Mouse (Mus musculus) CH12.LX (cell line): ENCODE measurements at regions not wholly inside any gene's neighbourhood (a gene's known extent, or its start where the extent isn't known, plus 50 kb on each side); places are given as distances from the start of the nearest gene placed in this dataset.

ENCODE experiments used
- DNase-seq: peaks from one replicate; pipeline ENCODE4 v3.0.0-alpha.2; 2013; ENCODE audit errors: extremely low read depth
- H3K27ac ChIP-seq: 2 replicates; pipeline ENCODE4 v1.5.1; 2012; ENCODE audit warnings: low read depth, mild to moderate bottlenecking, control low read depth, moderate library complexity; ENCODE audit not compliant: insufficient read depth
- H3K27me3 ChIP-seq: replicated peaks from 2 replicates; pipeline ENCODE3; 2012; ENCODE audit warnings: inconsistent platforms
- H3K36me3 ChIP-seq, 2 experiments: replicated peaks in 1 of 2; 2 replicates each; pipeline versions ENCODE3 to v1.6.1; 2012; ENCODE audit warnings: inconsistent platforms in 1 of 2, low read length in 1 of 2, mild to moderate bottlenecking in 1 of 2, mixed read lengths in 1 of 2, moderate library complexity in 1 of 2; ENCODE audit not compliant: control insufficient read depth in 1 of 2, insufficient read depth in 1 of 2
- H3K4me1 ChIP-seq, 2 experiments: 2 replicates each; pipeline ENCODE4 v1.6.1; 2012; ENCODE audit warnings: inconsistent platforms in 1 of 2, moderate library complexity in 1 of 2; ENCODE audit not compliant: insufficient read depth in 2 of 2, control insufficient read depth in 1 of 2
- H3K4me2 ChIP-seq: 2 replicates; pipeline ENCODE4 v1.6.1; 2012; ENCODE audit warnings: low read depth, mild to moderate bottlenecking, control low read depth; ENCODE audit not compliant: poor library complexity, insufficient read depth, severe bottlenecking
- H3K4me3 ChIP-seq, 3 experiments: fragments of 150-350 bp in 1 of 3; sonication (generic) in 1 of 3; replicated peaks in 1 of 3; 2 replicates each; pipeline versions ENCODE3 to v1.5.1; 2011 to 2012; ENCODE audit warnings: low read depth in 2 of 3, low read length in 2 of 3, mild to moderate bottlenecking in 2 of 3, moderate library complexity in 2 of 3, control low read depth in 1 of 3, improper control_type of control experiment in 1 of 3, inconsistent platforms in 1 of 3, mixed read lengths in 1 of 3; ENCODE audit not compliant: poor library complexity in 1 of 3
- H3K79me2 ChIP-seq: replicated peaks from 2 replicates; pipeline ENCODE4 v1.6.1; 2012; ENCODE audit warnings: mild to moderate bottlenecking, moderate library complexity; ENCODE audit not compliant: control insufficient read depth, poor library complexity, insufficient read depth, severe bottlenecking; ENCODE audit errors: extremely low read depth
- H3K9ac ChIP-seq: 2 replicates; pipeline ENCODE4 v1.6.1; 2012; ENCODE audit warnings: low read depth, mild to moderate bottlenecking, control low read depth, moderate library complexity; ENCODE audit not compliant: insufficient read depth
- H3K9me3 ChIP-seq: replicated peaks from 2 replicates; pipeline ENCODE3; 2012; ENCODE audit warnings: low read length, inconsistent platforms, mixed read lengths
- BHLHE40 ChIP-seq: IDR thresholded peaks from 2 replicates; pipeline ENCODE4 v1.6.1; 2011; ENCODE audit warnings: mild to moderate bottlenecking, low read depth, low read length, improper control_type of control experiment
- CHD2 ChIP-seq: IDR thresholded peaks from 2 replicates; pipeline ENCODE4 v1.6.1; 2011; ENCODE audit warnings: low read length, improper control_type of control experiment
- CTCF ChIP-seq, 2 experiments: IDR thresholded peaks in 1 of 2; conservative IDR thresholded peaks in 1 of 2; 2 replicates each; pipeline ENCODE4 v1.5.1; 2011 to 2012; ENCODE audit warnings: low read depth in 2 of 2, low read length in 2 of 2, improper control_type of control experiment in 1 of 2, inconsistent platforms in 1 of 2, mild to moderate bottlenecking in 1 of 2, moderate library complexity in 1 of 2
- E2F4 ChIP-seq: IDR thresholded peaks from 2 replicates; pipeline ENCODE4 v1.6.1; 2011; ENCODE audit warnings: low read depth, low read length, improper control_type of control experiment; ENCODE audit not compliant: insufficient replicate concordance
- ELF1 ChIP-seq: IDR thresholded peaks from 2 replicates; pipeline ENCODE4 v1.6.1; 2014; ENCODE audit warnings: low read depth, mild to moderate bottlenecking, inconsistent platforms, low read length, improper control_type of control experiment
- JUN ChIP-seq: IDR thresholded peaks from 2 replicates; pipeline ENCODE4 v1.6.1; 2011; ENCODE audit warnings: low read depth, mild to moderate bottlenecking, low read length, improper control_type of control experiment, moderate library complexity; ENCODE audit not compliant: insufficient read depth
- JUND ChIP-seq: conservative IDR thresholded peaks from 2 replicates; pipeline ENCODE4 v1.6.1; 2011; ENCODE audit warnings: low read depth, low read length, improper control_type of control experiment
- KAT2A ChIP-seq: IDR thresholded peaks from 2 replicates; pipeline ENCODE4 v1.6.1; 2012; ENCODE audit warnings: low read length, improper control_type of control experiment, inconsistent platforms; ENCODE audit not compliant: insufficient replicate concordance
- MAX ChIP-seq: IDR thresholded peaks from 2 replicates; pipeline ENCODE4 v1.6.1; 2011; ENCODE audit warnings: low read length, improper control_type of control experiment
- MAZ ChIP-seq: IDR thresholded peaks from 2 replicates; pipeline ENCODE4 v1.6.1; 2012; ENCODE audit warnings: low read depth, mild to moderate bottlenecking, inconsistent platforms, low read length, improper control_type of control experiment, moderate library complexity
- NELFE ChIP-seq: IDR thresholded peaks from 2 replicates; pipeline ENCODE4 v1.6.1; 2011; ENCODE audit warnings: low read depth, low read length, improper control_type of control experiment
- NRF1 ChIP-seq: IDR thresholded peaks from 2 replicates; pipeline ENCODE4 v1.6.1; 2014; ENCODE audit warnings: low read depth, mild to moderate bottlenecking, inconsistent platforms, low read length, improper control_type of control experiment, moderate library complexity
- PAX5 ChIP-seq: IDR thresholded peaks from 2 replicates; pipeline ENCODE4 v1.6.1; 2012; ENCODE audit warnings: low read length, inconsistent platforms, mixed read lengths
- POLR2A ChIP-seq: IDR thresholded peaks from 2 replicates; pipeline ENCODE4 v1.6.1; 2011; ENCODE audit warnings: low read depth, mild to moderate bottlenecking, improper control_type of control experiment, low read length
- RAD21 ChIP-seq: IDR thresholded peaks from 2 replicates; pipeline ENCODE4 v1.6.1; 2011; ENCODE audit warnings: low read depth, mild to moderate bottlenecking, low read length, improper control_type of control experiment, moderate library complexity
- RCOR1 ChIP-seq: conservative IDR thresholded peaks from 2 replicates; pipeline ENCODE4 v1.6.1; 2012; ENCODE audit warnings: low read depth, mild to moderate bottlenecking, inconsistent platforms, low read length, improper control_type of control experiment
- SIN3A ChIP-seq: IDR thresholded peaks from 2 replicates; pipeline ENCODE4 v1.6.1; 2012; ENCODE audit warnings: low read length, improper control_type of control experiment, inconsistent platforms
- SMC3 ChIP-seq: IDR thresholded peaks from 2 replicates; pipeline ENCODE4 v1.6.1; 2011; ENCODE audit warnings: low read depth, low read length, improper control_type of control experiment
- UBTF ChIP-seq: IDR thresholded peaks from 2 replicates; pipeline ENCODE4 v1.6.1; 2012; ENCODE audit warnings: low read depth, mild to moderate bottlenecking, inconsistent platforms, low read length, improper control_type of control experiment, moderate library complexity
- USF2 ChIP-seq: conservative IDR thresholded peaks from 2 replicates; pipeline ENCODE4 v1.6.1; 2011; ENCODE audit warnings: low read depth, low read length, improper control_type of control experiment
- ZKSCAN1 ChIP-seq: IDR thresholded peaks from 2 replicates; pipeline ENCODE4 v1.6.1; 2012; ENCODE audit warnings: low read depth, inconsistent platforms, low read length, improper control_type of control experiment, borderline replicate concordance
- ZMIZ1 ChIP-seq: IDR thresholded peaks from 2 replicates; pipeline ENCODE4 v1.6.1; 2012; ENCODE audit warnings: low read depth, mild to moderate bottlenecking, inconsistent platforms, low read length, improper control_type of control experiment
- dilution Hi-C: fragments of 300-500 bp; cut with MboI; formaldehyde crosslinking; loops from 2 replicates; pipeline ENCODE4 v1.14.3; 2020; ENCODE audit warnings: low sequenced_read_pairs; ENCODE audit not compliant: extremely low pct_unique_long_range_greater_than_20kb, extremely low pct_ligation_motif_present
- in situ Hi-C: fragments of 300-500 bp; cut with MboI; formaldehyde crosslinking; loops from 3 replicates; pipeline ENCODE4 v1.14.3; 2019; ENCODE audit warnings: low sequenced_read_pairs, low pct_ligation_motif_present, low pct_unique_long_range_greater_than_20kb, mixed read lengths

DNA sequence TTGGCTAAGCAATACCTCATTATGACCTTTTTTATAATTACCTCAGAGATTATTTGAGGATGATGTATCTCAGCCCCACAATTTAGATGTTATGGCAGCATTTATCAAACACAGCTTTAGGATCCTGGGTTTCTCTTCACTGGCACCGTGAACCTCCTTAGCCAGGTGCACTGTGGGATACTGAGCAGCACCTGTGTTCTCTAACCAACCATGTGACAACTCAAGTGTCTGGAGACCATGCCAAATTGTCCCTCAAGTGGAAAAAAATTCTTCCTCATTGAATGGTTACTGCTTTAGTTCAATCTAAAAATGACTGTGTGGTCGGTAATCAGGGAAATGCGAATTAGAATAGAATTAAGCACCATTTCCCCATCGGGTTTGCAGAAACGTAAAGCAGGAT, 101.7 kb upstream of the Foxk1 start:
- Histone ChIP-seq H3K4me2 (no peak overlapping the region), H3K79me2 (no peaks in the 10 kb centered on the region), H3K27ac (no peak overlapping the region), H3K27me3 (peaks cover 6% of the 10 kb centered on the region), H3K36me3 (no peaks in the 10 kb centered on the region), H3K4me1 (no peaks in the 10 kb centered on the region), H3K9me3 (no peaks in the 10 kb centered on the region), H3K9ac (no peak overlapping the region), H3K4me3 (no peak overlapping the region)
- dilution Hi-C loops = no loop called here
- TF ChIP-seq ZKSCAN1 (no peak), RCOR1 (no peak), POLR2A (no peak), UBTF (no peak), USF2 (no peak), SIN3A (no peak), RAD21 (no peak), NELFE (no peak), BHLHE40 (no peak), SMC3 (no peak), ZMIZ1 (no peak), JUN (no peak)
- in situ Hi-C loops = loop anchor here (25.0 kb wide), 1 partner anchor 1462 kb away; the partner anchor contains the start of gene Gna12
- DNase-seq = no peak

DNA sequence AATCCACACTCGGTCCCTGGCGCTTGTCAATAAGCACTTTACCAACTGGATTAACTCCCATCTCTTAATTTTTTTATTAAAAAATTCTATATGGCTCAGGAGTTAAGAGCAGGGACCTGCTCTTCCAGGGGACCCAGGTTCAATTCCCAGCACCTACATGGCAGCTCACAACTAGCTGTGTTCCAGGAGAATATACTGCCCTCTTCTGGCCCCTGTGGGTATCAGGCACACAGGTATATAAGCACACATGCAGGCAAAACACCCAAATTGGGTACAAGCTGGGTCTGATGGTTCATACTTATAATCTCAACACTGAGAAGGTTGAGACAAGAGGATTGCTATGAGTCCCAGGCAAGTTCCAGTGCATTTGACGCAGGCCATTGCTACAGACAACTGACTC, 92.8 kb upstream of the Foxk1 start:
- TF ChIP-seq POLR2A (no peak), MAZ (no peak), NRF1 (no peak), MAX (no peak), E2F4 (no peak), ELF1 (no peak), KAT2A (no peak), JUND (no peak), CHD2 (no peak), CTCF (conservative IDR thresholded peaks at IDR 0.05 in 1 of 2, IDR thresholded peaks at IDR 0.05 in 1 of 2; ENCODE audit: low read depth in 2 of 2, low read length in 2 of 2) (no peak), JUN (no peak), ZKSCAN1 (no peak), PAX5 (no peak), USF2 (no peak)
- no peak for DNase-seq
- Histone ChIP-seq H3K4me3 (no peak overlapping the region), H3K4me2 (no peak overlapping the region), H3K27me3 (peaks cover 8% of the 10 kb centered on the region), H3K27ac (no peak overlapping the region), H3K4me1 (no peaks in the 10 kb centered on the region), H3K9me3 (peaks cover 4% of the 10 kb centered on the region), H3K9ac (no peak overlapping the region), H3K36me3 (no peaks in the 10 kb centered on the region), H3K79me2 (no peaks in the 10 kb centered on the region)
- dilution Hi-C loops = no loop called here
- in situ Hi-C loops = loop anchor here (25.0 kb wide), 1 partner anchor 1471 kb away; the partner anchor contains the start of gene Gna12
